Mouse (Mus musculus) embryonic fibroblast, embryonic 13.5 days (primary cell): ENCODE results near the gene Hist1h3e.

Experiments used
- CTCF ChIP-seq: IDR thresholded peaks from 2 replicates; pipeline ENCODE4 v1.5.1; 2011; ENCODE audit warnings: mild to moderate bottlenecking, control low read depth, low read length, moderate library complexity, borderline replicate concordance; ENCODE audit not compliant: insufficient read depth
- POLR2A ChIP-seq: IDR thresholded peaks from 2 replicates; pipeline ENCODE4 v1.6.1; 2011; ENCODE audit warnings: low read depth, mild to moderate bottlenecking, control low read depth, low read length, moderate library complexity

DNA sequence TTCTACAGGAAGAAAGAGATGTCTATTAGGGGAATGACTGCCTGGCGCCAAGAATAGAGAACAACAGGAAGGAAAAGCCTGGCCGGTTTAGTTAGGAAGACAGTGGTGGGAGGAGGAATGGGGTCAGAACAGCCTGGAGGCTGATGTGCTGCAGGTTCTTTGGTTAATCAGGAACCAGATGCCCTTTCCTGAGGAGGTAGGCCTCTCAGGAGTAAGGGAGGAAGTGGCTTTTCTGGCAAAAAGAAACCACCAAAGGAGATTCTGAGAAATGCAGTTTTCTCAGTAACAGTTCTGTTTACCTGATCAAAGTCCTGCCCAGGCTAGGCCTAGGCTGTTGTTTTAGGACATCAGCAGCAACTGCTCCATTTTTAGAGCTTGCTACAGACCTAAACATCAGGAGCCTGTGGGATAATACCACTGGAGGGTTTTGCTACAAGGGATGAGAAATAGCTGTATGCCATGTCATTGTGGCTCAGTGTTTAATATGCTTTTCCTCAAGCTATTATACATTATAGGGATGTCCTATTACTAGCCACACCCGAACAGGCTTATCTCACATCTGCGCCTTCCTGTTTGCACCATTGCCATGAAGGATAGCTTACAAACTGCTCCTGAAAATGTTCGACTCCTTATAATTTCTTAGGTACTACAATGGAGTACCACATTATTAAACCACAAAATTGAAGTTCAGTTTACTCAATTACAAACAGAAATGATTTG is 31.0 kb upstream of the Hist1h3e start:
- no peak for TF ChIP-seq POLR2A
- no peak for TF ChIP-seq CTCF
